Mouse (Mus musculus) mesoderm, embryonic 11.5 days (tissue): ENCODE results near the gene B2m.

ENCODE experiments used
- DNase-seq: peaks from one replicate; pipeline ENCODE4 v3.0.0-alpha.2; 2012; ENCODE audit warnings: low read depth, low spot score

Gene B2m

DNA sequence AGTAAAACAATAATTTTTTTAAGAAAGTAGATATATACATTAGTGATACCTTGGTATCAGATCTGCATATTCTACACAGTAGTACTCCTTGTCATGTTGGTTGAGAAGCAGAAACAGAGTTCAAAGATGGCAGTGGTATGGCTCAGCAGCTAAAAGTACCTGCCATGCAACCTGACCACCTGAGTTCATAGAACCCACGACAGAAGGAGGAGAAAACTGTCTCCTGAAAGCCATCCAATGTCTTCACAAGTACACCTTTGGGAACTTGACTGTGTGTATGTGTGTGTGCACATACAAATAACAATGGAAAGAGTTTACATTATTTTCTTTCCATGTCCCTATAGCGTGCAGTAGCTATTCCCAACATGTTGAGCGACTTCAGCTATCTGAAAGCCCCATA lies 2.2 kb downstream of the B2m start:
- DNase-seq = no peak

- DNase-seq = no peak
These were observed 3.7 kb downstream of the B2m start for GRCm38 (mm10) chr2:122151221-122151620.

DNA sequence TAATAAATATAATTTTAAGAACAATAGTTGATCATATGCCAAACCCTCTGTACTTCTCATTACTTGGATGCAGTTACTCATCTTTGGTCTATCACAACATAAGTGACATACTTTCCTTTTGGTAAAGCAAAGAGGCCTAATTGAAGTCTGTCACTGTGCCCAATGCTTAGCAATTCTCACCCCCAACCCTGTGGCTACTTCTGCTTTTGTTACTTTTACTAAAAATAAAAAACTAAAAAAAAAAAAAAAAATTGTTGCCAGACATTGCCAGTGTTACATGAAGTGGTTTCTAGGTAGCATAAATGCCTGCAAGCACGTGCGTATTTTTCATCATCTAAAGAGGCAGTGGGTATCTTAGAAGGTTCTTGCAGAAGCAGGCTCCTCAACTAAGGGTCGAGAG lies 5.4 kb downstream of the B2m start:
- DNase-seq = no peak

DNA sequence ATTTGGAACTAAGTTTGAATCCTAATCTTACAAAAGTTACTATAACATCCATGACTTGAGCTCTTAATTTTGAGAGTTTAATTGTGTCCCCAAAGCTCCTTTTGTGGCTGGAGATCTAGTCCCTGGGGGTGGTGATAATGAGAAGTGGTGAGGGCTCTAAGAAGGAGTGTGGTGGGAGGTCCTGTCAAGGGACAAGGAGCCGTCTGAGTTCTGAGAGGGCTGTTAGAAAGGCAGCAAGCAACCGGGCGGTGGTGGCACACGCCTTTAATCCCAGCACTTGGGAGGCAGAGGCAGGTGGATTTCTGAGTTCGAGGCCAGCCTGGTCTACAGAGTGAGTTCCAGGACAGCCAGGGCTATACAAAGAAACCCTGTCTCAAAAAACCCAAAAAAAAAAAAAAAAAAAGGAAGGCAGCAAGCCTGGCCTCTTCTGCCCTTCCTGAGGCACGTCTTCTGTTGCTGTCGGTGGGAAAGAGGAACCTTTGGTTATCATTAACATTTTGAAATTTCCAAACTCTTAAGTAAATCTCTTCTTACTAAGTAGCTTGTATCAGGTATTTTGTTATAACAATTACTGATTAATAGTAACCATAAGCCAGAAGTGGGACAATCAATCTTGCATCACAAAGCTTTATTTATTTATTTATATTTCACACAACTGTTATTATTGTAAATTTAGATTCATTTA lies 6.3 kb downstream of the B2m start:
- no peak for DNase-seq

DNA sequence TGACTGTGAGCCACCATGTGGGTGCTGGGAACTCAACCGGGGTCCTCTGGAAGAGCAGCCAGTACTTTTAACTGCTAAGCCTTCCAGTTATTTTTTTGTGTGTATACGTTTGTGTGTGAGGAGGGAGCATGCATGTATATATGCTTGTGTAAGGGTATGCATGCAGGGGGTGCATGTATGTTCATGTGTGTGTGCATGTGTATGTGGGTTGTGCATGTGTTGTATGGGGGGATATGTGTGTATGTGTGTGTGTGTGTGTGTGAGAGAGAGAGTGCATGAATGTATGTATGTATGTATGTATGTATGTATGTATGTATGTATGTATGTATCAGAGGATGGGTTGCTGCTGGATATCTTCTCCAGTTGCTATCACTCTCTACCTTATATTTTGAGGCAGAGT lies 7.0 kb downstream of the B2m start:
- DNase-seq = no peak

DNA sequence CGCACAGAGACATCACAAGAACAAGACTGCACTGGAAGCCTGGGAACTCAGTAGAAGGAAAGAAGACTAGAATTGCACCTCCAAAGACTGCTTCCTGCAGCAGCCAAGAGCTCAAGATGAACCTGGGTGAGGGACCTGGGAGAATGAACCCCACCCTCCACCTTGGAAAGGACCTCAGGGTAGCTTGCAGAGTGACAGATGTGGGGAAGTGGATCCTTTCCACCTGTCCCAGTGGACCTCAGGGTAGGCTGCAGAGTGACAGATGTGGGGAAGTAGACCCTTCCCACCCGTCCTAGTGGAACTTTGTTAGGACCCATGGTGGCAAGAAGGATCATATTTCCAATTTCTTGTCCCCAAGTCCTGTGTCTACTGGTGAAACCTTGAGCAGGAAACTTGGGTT lies 7.8 kb downstream of the B2m start:
- no peak for DNase-seq

GRCm38 (mm10) chr2:122156051-122156700 lies 8.7 kb downstream of the B2m start:
- no peak for DNase-seq

- DNase-seq = no peak
These were observed 10.1 kb downstream of the B2m start for GRCm38 (mm10) chr2:122157561-122157960.

DNA sequence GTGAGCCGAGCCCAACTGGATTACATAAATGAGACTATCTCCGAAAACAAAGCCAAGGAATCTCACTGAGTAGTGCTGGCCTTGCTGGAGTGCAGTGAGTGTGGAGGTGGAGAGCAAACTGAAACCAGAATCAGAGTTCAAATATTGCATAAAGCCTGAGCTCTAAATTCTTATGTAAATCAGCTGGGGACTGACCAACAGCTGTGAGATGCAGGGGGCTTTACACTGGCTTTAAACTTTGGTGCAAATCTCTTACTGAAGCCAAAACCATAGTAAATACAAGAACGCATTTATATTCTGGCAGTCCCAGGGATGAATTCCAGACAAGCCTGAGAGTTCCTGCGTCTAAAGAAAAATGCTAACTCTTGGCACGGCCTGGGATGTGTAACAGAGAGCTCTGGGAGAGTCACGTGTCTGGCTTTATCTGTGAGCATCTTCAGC lies 10.9 kb downstream of the B2m start:
- no peak for DNase-seq

- DNase-seq = no peak
These were observed 12.2 kb downstream of the B2m start for GRCm38 (mm10) chr2:122159667-122160066.

GRCm38 (mm10) chr2:122160680-122161079 lies 13.2 kb downstream of the B2m start, which contains the start of gene Trim69:
TSS of gene Trim69 (plus strand) at chr2:122160700.
- peak; percentile 78 for DNase-seq

DNA sequence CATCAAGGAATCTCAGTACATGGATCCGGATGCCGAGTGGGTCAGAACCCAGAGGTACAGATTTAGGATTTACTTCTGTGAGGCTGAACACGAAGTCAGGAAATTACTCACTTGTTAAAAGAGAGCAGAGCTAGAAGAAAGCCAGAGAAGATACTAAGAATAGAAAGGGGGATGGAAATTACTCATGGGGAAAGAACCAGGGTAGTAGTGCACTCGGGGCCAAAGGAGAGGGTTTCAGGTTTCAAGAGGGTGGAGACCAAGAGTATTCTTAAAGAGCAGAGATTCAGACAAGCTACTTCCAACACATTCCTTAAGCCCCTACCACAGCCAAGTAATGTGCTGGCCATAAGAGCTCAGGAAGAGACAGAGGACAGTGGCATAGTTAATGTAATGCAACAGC lies 14.1 kb downstream of the B2m start:
- DNase-seq = peak; percentile 7

DNA sequence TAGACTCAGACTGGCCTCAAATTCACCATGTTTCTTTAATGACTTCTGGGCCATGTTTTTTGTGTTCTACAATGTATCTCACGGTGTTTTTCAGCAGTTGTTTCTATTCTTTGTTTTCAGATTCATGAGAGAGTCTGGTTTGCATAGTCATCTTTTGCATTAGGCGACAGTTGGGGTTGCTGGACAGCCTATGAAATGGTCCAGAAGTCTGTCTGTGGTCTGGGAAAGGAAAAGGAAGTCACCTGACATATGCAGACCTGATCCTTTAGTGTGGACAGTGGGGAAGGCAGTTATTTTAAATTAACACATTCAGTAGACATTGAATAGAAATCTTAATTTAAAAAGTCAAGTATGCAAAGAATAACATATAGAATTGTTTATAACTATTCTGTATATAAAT lies 15.0 kb downstream of the B2m start:
- no peak for DNase-seq

DNA sequence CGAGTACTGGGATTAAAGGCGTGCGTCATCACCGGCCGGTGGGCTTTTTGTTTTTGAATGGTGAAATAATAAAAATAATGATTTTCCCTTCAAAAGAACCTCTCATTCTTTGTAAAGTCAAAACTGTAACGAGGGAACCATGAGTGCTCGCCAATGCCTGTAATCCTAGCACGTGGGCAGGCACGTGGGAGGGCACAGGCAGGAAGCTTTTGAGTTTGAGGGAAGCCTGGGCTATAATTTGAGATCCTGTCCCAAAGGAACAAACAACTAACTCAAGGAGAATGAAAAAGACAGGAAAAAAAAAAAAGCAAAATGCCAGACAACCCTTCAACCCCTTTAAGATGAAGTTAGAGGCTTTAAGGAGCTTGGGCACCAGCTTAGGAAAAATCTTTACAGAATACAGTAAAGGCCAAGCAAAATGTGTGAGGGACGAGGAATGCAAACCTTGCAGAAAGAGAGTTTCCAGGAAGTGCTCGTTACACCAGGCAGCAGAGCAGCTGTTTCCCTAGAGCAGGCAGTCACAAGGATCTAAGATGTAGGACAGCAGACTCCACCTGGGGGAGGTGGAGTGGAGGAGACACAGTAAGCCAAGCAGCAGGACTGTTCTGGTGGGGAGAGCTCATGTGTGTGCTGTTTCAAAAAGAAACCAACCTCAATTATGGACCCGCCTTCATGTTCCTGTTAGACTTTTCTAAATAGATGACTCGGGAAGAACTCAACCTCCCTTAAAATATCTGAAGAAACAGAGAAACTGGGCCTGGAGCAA lies 16.1 kb downstream of the B2m start:
- no peak for DNase-seq

DNA sequence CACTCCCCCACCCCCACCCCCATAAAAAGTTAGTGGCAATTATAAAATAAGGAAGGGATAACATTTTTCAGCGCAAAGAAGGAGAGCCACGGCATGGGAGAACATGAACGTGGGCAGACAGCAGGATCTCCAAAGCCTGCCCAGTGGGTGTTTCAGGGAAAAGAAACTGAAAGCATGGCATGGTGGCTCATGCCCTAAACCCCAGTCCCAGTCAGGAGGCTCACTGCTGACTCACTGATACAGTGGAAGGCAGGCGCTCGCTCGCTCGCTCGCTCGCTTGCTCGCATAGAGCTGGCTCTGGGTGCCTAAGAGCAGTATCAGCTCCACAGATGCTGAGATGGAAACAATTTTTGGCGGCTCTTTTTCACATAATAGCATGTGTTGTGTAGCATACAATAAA lies 16.8 kb downstream of the B2m start:
- DNase-seq = no peak

GRCm38 (mm10) chr2:122171292-122171691 lies 23.8 kb downstream of the B2m start:
- no peak for DNase-seq

DNA sequence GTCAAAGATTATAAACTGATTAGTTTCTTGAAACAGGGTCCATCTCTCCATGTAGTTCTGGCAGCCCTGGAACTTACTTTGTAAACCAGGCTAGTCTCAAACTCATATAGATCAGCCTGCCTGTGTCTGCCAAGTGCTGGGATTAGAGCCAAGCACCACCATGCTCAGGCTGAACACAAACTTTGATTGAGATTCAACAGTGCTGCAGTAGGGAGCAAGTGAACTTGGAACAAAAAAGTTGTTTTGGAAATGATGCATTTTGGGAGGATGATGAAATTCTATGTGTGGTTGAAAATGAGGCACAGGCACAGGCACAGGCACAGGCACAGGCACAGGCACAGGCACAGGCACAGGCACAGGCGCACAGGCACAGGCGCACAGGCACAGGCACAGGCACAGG lies 24.7 kb downstream of the B2m start:
- no peak for DNase-seq

- no peak for DNase-seq
These were observed 32.8 kb downstream of the B2m start for GRCm38 (mm10) chr2:122180051-122180822.

DNA sequence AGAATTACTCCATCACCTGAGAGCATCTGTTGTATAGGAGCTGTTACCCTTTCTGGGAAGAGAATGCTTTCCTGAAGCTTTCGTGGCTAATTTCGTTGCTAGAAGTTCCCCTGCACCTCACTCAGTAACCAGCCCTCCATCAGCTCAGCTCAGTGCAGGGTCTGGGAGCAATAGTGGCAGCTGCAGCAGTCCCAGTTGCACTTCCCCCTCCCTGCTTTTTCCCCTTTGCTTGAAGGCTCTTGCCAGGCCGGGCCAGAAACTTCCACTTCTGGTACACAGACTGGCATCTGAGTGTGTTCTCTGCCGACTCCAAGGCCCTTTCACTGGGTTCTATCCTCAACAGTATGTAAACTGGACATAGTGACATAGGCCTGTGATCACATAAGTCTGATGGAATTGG lies 37.6 kb downstream of the B2m start:
- no peak for DNase-seq

DNA sequence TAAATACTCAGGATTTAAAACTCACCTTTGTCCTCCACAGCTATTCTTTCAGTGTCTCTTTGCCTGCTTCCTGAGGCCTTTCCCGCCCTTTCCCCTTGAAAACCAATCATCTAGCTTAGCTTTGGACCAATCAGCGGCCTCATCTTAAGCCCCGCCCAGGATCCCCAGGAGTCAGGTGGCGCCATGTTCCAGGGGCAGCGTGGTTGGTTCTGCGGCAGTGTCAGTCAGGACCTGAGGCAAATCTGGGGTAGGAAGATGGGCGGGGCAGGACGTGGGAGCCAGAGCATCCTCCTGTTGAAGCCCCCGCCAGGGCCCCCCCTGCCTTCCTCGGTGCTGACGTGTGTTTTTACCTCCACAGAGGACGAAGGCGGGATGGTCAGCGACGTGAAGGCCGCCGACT lies 38.6 kb downstream of the B2m start, which contains the start of the genes Patl2 and Terb2:
Patl2 (minus strand) TSS at position 84 of the 400 bp plus-strand sequence.
Terb2 (plus strand) TSS at position 167 of the 400 bp plus-strand sequence.
- DNase-seq = no peak

GRCm38 (mm10) chr2:122186751-122187150 lies 39.3 kb downstream of the B2m start:
- no peak for DNase-seq

GRCm38 (mm10) chr2:122191849-122192248 lies 44.4 kb downstream of the B2m start:
- DNase-seq = no peak
